Mouse (Mus musculus) lung, adult 2 months (tissue): ENCODE results near the gene Grrp1. TPM values are rescaled to one million over a fixed set of nuclear protein-coding genes. Genes with fewer than 3 reads are reported as not detected.
A peak's percentile ranks its signal among the peaks of the same experiment; 100 is the strongest.

Experiments
- DNase-seq: peaks from one replicate; pipeline ENCODE4 v3.0.0; 2022
- H3K4me1 ChIP-seq: fragments of 200-500 bp; 2 replicates; pipeline ENCODE4 v1.6.1; 2011; ENCODE audit warnings: low read length; ENCODE audit not compliant: control insufficient read depth, insufficient read depth
- H3K4me3 ChIP-seq: fragments of 200-500 bp; replicated peaks from 2 replicates; pipeline ENCODE3; 2011; ENCODE audit warnings: low read depth, mild to moderate bottlenecking, control low read depth, low read length; ENCODE audit errors: extremely low read depth
- CTCF ChIP-seq: fragments of 200-500 bp; IDR thresholded peaks from 2 replicates; pipeline ENCODE4 v1.5.1; 2011; ENCODE audit warnings: mild to moderate bottlenecking, low read length, control low read depth; ENCODE audit not compliant: insufficient read depth
- POLR2A ChIP-seq: fragments of 200-500 bp; IDR thresholded peaks from 2 replicates; pipeline ENCODE4 v1.6.1; 2011; ENCODE audit warnings: low read depth, mild to moderate bottlenecking, control low read depth, low read length, borderline replicate concordance; ENCODE audit errors: extremely low read depth
- WGBS: fragments of 180-500 bp; shearing (Covaris S2); methylation state at CpG from one replicate; pipeline ENCODE4 v1.1.7; 2018; 5-methylcytosine and 5-hydroxymethylcytosine counted together
- polyA plus RNA-seq: library from polyadenylated mRNA; depleted of rRNA; stranded (reverse); fragments of >200 nt; gene quantifications from 2 replicates; pipeline ENCODE4 v1.2.3, GENCODE M21; 2012

Gene Grrp1
- polyA plus RNA-seq, 1 experiment: 37.9 TPM

DNA sequence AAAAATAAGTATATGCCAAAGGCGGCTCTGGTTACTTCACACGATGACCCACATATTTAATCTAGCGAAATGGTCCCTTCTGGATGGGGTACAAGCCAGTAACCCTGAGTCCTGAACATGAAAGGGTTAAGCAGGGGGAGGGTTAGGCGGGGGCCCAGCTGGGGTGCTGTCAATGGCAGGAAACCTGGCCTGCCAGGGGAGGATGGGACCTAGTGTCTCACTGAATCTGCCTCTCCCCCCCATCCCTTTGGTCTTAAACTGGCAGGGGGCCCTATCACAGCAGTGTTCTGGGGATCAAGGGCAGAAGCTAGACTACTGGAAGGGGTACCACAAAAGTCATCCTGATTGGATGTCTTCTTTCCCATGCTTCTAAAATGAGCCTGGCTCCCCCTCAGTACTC, 1.9 kb upstream of the Grrp1 start:
- no peak for DNase-seq
- Histone ChIP-seq H3K4me1 (peaks cover 7% of the 10 kb centered on the region), H3K4me3 (no peak overlapping the region)
- 48% methylated on average over 4 of the region's 4 CpGs for WGBS
- TF ChIP-seq CTCF: no peak
- TF ChIP-seq POLR2A: no peak

DNA sequence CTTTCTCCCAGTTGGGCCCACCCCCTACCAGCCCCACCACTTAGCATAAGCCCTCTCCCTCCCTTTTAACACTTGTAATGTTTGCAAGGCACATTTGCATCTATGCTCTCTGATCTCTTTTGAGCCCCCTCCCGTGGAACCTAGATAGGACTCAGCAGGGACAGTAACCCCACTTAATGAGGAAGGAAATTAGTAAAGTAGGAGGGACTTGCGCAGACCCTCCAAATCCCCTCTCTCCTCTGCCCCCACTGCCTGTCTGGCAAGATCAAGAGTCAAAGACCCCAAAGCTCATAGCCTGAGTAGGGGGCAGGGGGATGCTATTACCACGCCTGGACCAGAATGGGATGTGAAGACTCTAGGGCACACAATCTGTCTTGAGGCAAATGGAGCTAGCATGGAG, 929 bp upstream of the Grrp1 start:
- WGBS: 66% methylated on average over 3 of the region's 3 CpGs
- TF ChIP-seq POLR2A (no peak), CTCF (no peak)
- H3K4me1 ChIP-seq: peaks cover 10% of the 10 kb centered on the region

DNA sequence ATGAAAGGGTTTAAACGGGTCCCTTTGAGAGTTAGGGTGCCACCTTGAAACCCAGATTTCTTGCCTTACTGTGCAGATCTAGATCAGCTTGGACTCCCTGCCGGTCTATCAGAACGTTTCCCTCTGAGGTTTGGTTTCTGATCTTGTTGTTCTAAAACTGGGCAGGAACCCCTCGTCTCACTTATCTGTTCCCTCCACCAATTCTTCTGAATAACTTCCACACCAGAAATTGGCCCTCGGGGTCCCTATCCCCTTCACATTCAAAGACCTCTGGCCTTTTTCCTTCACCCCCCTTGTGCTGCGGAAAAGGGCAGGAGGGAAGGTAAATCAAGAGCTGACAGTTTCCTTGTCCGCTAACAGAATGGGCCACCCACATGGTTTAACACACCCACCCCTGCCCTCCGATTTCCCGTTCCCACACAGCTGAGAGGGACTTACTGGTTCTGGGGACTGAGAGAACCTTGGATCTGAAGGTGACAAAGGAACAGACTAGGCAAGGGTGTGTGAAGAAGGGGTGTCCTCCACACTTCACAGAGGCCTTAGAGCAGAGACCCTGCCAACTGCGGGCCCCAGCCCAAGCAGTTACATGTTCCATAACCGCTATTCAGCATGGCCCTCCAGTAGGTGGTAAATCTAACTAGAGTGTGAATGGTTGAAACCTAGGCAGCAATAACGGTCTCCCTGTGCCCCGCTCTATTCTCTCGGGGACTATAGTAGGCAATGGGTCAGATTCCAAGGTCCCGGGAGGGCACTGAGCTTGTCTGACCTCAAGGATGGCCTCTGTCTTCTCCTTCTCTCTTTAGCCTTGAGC, 790 bp downstream of the Grrp1 start:
- 33% methylated on average over 15 of the region's 15 CpGs for WGBS
- TF ChIP-seq POLR2A: peak; percentile 32; the same call in 1 of the 2 replicates
- TF ChIP-seq CTCF: no peak
- H3K4me3 ChIP-seq: peak overlapping the region; percentile 67
- peaks cover 13% of the 10 kb centered on the region for H3K4me1 ChIP-seq
- no peak for DNase-seq

More for the DNA sequence above, 929 bp upstream of the Grrp1 start:
- no peak for DNase-seq
- no peak overlapping the region for H3K4me3 ChIP-seq

DNA sequence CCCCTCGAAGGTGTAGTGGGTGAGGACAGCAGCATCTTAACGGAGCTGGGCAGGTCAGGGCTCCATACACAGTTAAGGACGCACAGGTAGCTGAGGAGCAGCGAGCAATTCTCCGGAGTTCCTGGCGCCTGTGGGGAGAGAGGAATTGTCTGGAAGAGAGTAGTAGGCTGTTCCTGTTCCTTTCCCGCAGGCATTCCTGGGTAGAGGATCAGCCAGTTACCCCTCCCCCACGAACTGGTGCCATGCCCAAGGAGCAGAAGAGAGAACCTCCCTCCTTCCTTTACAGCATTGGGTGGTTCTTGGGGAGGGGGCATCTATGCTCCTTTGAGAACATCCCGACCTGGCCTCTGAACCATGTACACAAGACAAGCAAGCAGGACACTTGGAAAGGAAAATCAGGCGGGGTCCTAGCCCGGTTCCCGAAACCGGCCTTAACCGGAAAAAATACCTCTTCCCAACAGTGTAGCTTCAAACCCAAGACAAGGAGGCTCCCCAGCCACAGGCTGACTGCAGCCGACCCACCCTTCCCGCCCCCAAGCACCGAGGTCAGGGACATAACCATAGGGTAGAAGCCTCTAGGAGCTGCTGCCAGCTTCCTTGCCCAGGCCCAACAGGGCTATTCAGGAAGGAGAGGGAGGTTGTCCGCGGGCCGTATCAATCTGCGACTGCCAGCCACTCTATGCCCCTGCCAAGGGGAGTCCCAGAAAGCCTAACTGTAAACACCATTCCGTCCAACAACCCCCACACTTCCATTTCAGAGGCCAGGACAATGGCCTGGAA, 1.6 kb downstream of the Grrp1 start:
- peaks cover 11% of the 10 kb centered on the region for H3K4me1 ChIP-seq
- 23% methylated on average over 22 of the region's 22 CpGs for WGBS
- H3K4me3 ChIP-seq: peak overlapping the region; percentile 67
- TF ChIP-seq POLR2A: peak; percentile 21; the same call in 1 of the 2 replicates
- TF ChIP-seq CTCF: no peak
- peak; percentile 25 for DNase-seq

DNA sequence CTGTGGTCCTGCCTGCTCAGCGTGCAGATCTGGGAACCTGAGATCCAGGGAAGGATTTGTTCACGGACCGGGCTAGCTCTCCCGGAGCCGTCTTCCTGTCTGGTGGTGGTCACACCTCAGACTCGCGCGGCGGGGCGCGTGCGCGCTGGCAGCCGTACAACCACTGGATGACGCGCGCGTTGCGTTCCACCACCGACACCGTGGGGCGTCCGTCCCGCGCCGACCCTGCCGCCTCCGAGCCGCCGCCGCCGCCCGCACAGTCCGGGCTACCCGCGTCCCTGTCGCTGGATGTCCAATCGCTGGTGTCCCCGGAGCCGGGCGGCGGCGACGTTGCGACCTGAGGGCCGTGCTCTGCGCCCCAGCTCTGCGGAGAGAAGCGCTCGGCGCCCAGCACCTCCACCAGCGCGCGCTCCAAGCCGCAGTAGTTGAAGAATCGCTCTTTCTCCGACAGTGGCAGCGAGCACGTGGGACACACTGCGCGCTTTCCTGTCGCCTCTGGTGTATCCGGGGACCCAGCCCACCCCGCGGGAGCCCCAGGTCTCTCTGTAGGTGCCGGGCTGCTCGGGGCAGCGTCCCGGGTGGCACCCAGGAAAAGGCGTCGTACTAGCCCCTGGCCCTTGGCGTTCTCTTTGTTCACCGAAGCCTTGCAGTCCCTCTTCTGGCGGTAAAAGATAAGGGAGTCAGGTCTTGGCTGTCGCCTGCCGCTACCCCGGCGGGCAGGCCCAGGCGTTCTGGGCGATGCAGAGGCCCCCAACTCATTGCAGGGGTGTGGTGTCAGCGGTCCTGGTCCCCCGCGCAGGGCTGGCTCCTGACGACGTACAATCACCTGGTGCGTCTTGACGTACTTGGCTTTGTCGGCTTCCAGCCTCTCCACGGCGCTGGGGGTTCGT, 2.4 kb downstream of the Grrp1 start:
- peak; percentile 27 for DNase-seq
- WGBS: 2% methylated on average over 91 of the region's 91 CpGs
- peak overlapping the region; percentile 67 for H3K4me3 ChIP-seq
- peaks cover 11% of the 10 kb centered on the region for H3K4me1 ChIP-seq
- no peak for TF ChIP-seq POLR2A
- TF ChIP-seq CTCF: no peak

DNA sequence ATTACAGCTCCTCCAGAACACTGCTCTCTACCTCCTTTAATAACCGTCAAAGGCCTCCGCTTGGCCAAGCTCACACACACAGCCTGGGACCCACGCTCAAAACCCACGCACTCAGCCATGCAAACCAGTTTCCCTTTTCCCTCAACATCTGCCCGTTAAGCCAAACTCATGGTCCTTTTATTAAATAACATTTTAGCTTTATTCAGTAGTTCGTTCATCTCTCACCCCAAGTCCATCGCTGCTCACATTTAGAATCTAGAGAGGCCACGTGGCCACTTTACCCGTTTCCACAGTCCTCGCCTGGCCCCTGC, 3.0 kb downstream of the Grrp1 start:
- WGBS: 32% methylated on average over 10 of the region's 10 CpGs
- TF ChIP-seq CTCF: no peak
- no peak for TF ChIP-seq POLR2A
- Histone ChIP-seq H3K4me3 (peak overlapping the region; percentile 67), H3K4me1 (peaks cover 11% of the 10 kb centered on the region)
- no peak for DNase-seq

GRCm38 (mm10) chr4:134250116-134250929, 3.6 kb downstream of the Grrp1 start:
- no peak for DNase-seq
- TF ChIP-seq CTCF: no peak
- no peak for TF ChIP-seq POLR2A
- H3K4me3 ChIP-seq: no peak overlapping the region
- WGBS: 29% methylated on average over 27 of the region's 27 CpGs
- peaks cover 11% of the 10 kb centered on the region for H3K4me1 ChIP-seq

GRCm38 (mm10) chr4:134249651-134250050, 4.3 kb downstream of the Grrp1 start:
- peak; percentile 77 for DNase-seq
- 3% methylated on average over 30 of the region's 30 CpGs for WGBS
- Histone ChIP-seq H3K4me1 (peaks cover 13% of the 10 kb centered on the region), H3K4me3 (peak overlapping the region; percentile 30)
- TF ChIP-seq CTCF (peak; percentile 25; the same call in 1 of the 2 replicates), POLR2A (no peak)

GRCm38 (mm10) chr4:134246719-134247258, 7.1 kb downstream of the Grrp1 start, which contains the start of gene Gm30191:
Gene Gm30191, plus strand, starts transcription at chr4:134246935.
- Histone ChIP-seq H3K4me3 (no peak within 1 kb of the TSS), H3K4me1 (peaks cover 14% of the 10 kb centered on the region)
- WGBS: 68% methylated on average over 7 of the region's 7 CpGs
- TF ChIP-seq POLR2A: no peak
- no peak for TF ChIP-seq CTCF
- no peak for DNase-seq
